In genomic region chr5:25530629-25531028, GRCm38 (mm10) we compare ENCODE assay signal across 8 mouse cellular contexts. TPM values are rescaled to one million over a fixed set of nuclear protein-coding genes. Genes with fewer than 3 reads are reported as not detected.
DNase-seq lines count a peak whose midpoint lies in the region; ATAC-seq and TF ChIP-seq lines count a peak whose summit lies in the region.
"Had no signal": no experiment of that assay in that cellular context is flagged by ENCODE, and none has a peak within 500 bp of the region (broad histone marks: within the 10 kb centered on the region; RNA-seq: fewer than 3 reads in every experiment).

No protein-coding gene starts in this region.

- H3K9me3 ChIP-seq in embryonic facial prominence, embryonic 13.5 days = no peaks in the 10 kb centered on the region
- H3K9me3 ChIP-seq in intestine, embryonic 16.5 days (ENCODE audit: control insufficient read depth, low read length) = no peaks in the 10 kb centered on the region
- no peaks in the 10 kb centered on the region for H3K9me3 ChIP-seq in neural tube, embryonic 14.5 days (ENCODE audit: control insufficient read depth, low read length)

- no peak for ATAC-seq in embryonic facial prominence, embryonic 13.5 days (ENCODE audit: insufficient number of reproducible peaks, insufficient read depth, low FRiP score, low TSS enrichment, low read depth)
- ATAC-seq in intestine, embryonic 16.5 days = no peak
- no peak for ATAC-seq in neural tube, embryonic 14.5 days (ENCODE audit: low read depth)

- peak overlapping the region; percentile 69 for H3K4me2 ChIP-seq in embryonic facial prominence, embryonic 13.5 days
- 0 out of 2 replicates have a peak overlapping the region, but pooled peaks have one; percentile 52 for H3K4me2 ChIP-seq in intestine, embryonic 16.5 days (ENCODE audit: low read depth, low read length)
- H3K4me2 ChIP-seq in neural tube, embryonic 14.5 days (ENCODE audit: low read depth, low read length) = peak overlapping the region; percentile 61

- no peak for TF ChIP-seq CTCF in lung, adult 2 months (IDR thresholded peaks at IDR 0.05; ENCODE audit: insufficient read depth, low read length)

- no peak overlapping the region for H3K27ac ChIP-seq in embryonic facial prominence, embryonic 13.5 days
- H3K27ac ChIP-seq in intestine, embryonic 16.5 days (ENCODE audit: low read length) = no peak overlapping the region
- peak overlapping the region; percentile 96; the same call in 1 of the 2 replicates for H3K27ac ChIP-seq in neural tube, embryonic 14.5 days (ENCODE audit: low read depth, low read length)

- H3K9ac ChIP-seq in embryonic facial prominence, embryonic 13.5 days = no peak overlapping the region
- no peak overlapping the region; the same call in 1 of the 2 replicates for H3K9ac ChIP-seq in intestine, embryonic 16.5 days (ENCODE audit: low read depth, low read length)
- H3K9ac ChIP-seq in neural tube, embryonic 14.5 days (replicated peaks; ENCODE audit: low read depth, low read length) = peak overlapping the region; percentile 78

- peak overlapping the region; percentile 80 for H3K4me3 ChIP-seq in lung, adult 2 months (replicated peaks; ENCODE audit: extremely low read depth, low read depth, low read length)
- H3K4me3 ChIP-seq in embryonic facial prominence, embryonic 13.5 days = peak overlapping the region; percentile 79
- H3K4me3 ChIP-seq in intestine, embryonic 16.5 days (ENCODE audit: low read length) = no peak overlapping the region
- peak overlapping the region; percentile 72 for H3K4me3 ChIP-seq in neural tube, embryonic 14.5 days (ENCODE audit: low read depth, low read length)

- WGBS in lung, adult 2 months = 15% methylated on average over 2 of the region's 2 CpGs
- WGBS in embryonic facial prominence, embryonic 13.5 days = 18% methylated on average over 2 of the region's 2 CpGs
- 17% methylated on average over 2 of the region's 2 CpGs for WGBS in intestine, embryonic 16.5 days
- WGBS in neural tube, embryonic 14.5 days = 17% methylated on average over 2 of the region's 2 CpGs

- no peaks in the 10 kb centered on the region for H3K27me3 ChIP-seq in embryonic facial prominence, embryonic 13.5 days
- H3K27me3 ChIP-seq in intestine, embryonic 16.5 days (replicated peaks; ENCODE audit: control insufficient read depth, insufficient read depth, low read length) = no peaks in the 10 kb centered on the region
- no peaks in the 10 kb centered on the region for H3K27me3 ChIP-seq in neural tube, embryonic 14.5 days (ENCODE audit: control insufficient read depth, insufficient read depth, low read length)

- no peak for TF ChIP-seq POLR2A in lung, adult 2 months (IDR thresholded peaks at IDR 0.05; ENCODE audit: borderline replicate concordance, extremely low read depth, low read depth, low read length)

- H3K4me1 ChIP-seq in lung, adult 2 months (ENCODE audit: control insufficient read depth, insufficient read depth, low read length) = no peaks in the 10 kb centered on the region
- H3K4me1 ChIP-seq in embryonic facial prominence, embryonic 13.5 days = peaks cover 7% of the 10 kb centered on the region
- H3K4me1 ChIP-seq in intestine, embryonic 16.5 days (ENCODE audit: control insufficient read depth, insufficient read depth, low read length) = peaks cover 18% of the 10 kb centered on the region
- no peaks in the 10 kb centered on the region for H3K4me1 ChIP-seq in neural tube, embryonic 14.5 days (ENCODE audit: control insufficient read depth, insufficient read depth, low read length)

- H3K36me3 ChIP-seq in embryonic facial prominence, embryonic 13.5 days = no peaks in the 10 kb centered on the region
- no peaks in the 10 kb centered on the region for H3K36me3 ChIP-seq in intestine, embryonic 16.5 days (ENCODE audit: control insufficient read depth, insufficient read depth, low read length)
- no peaks in the 10 kb centered on the region for H3K36me3 ChIP-seq in neural tube, embryonic 14.5 days (ENCODE audit: control insufficient read depth, insufficient read depth, low read length)

- no peak for DNase-seq in lung, adult 2 months
- DNase-seq in lung, adult 18-20 months = no peak
- DNase-seq in adrenal gland, adult 18-20 months (ENCODE audit: low spot score in 2 of 2) = no peak
- no peak for DNase-seq in right cerebral cortex, adult 2 months (ENCODE audit: low spot score in 2 of 2)
- DNase-seq: cerebellum, postnatal 10 days had no signal

RNA-seq across cellular contexts. Expression of gene Cct8l1, which starts 14.8 kb away (rescaled TPM):
- not detected in 2 replicates for polyA plus RNA-seq in lung, adult 2 months (2012; rRNA removed)
- polyA plus RNA-seq in embryonic facial prominence, embryonic 13.5 days (2015; fragmentation: Nextera tagmentation; extraction: Ambion mirVana) = 0.12 TPM in 1 of 2 replicates, not detected in the other
- not detected in 2 replicates for polyA plus RNA-seq in intestine, embryonic 16.5 days (2015; fragmentation: Nextera tagmentation; extraction: Ambion mirVana)
- polyA plus RNA-seq in neural tube, embryonic 14.5 days (2014; fragmentation: Nextera tagmentation; extraction: Ambion mirVana) = not detected in 2 replicates
- under 1 TPM in 1 of 2 experiments, not detected in 1; 0.17 TPM for total RNA-seq in adrenal gland, adult 18-20 months (2021)

RNA-seq across cellular contexts. Expression of gene Kmt2c, which starts 32.0 kb away (rescaled TPM):
- polyA plus RNA-seq in lung, adult 2 months (2012; rRNA removed) = 13.6 and 19.0 TPM in 2 replicates
- polyA plus RNA-seq in embryonic facial prominence, embryonic 13.5 days (2015; fragmentation: Nextera tagmentation; extraction: Ambion mirVana) = 16.7 and 19.2 TPM in 2 replicates
- 8.1 and 9.0 TPM in 2 replicates for polyA plus RNA-seq in intestine, embryonic 16.5 days (2015; fragmentation: Nextera tagmentation; extraction: Ambion mirVana)
- polyA plus RNA-seq in neural tube, embryonic 14.5 days (2014; fragmentation: Nextera tagmentation; extraction: Ambion mirVana) = 29.7 and 31.6 TPM in 2 replicates
- total RNA-seq in adrenal gland, adult 18-20 months (2021) = 10 to 100 TPM; 45.0 to 49.1 TPM
